Mouse (Mus musculus) forebrain, embryonic 13.5 days (tissue): ENCODE data around the gene Parp11. TPM values are rescaled to one million over a fixed set of nuclear protein-coding genes. Genes with fewer than 3 reads are reported as not detected.
A peak's percentile ranks its signal among the peaks of the same experiment; 100 is the strongest.

ENCODE experiments used
- ATAC-seq: fragments of 200-750 bp; cut with Nextera tagmentation; 2 replicates; pipeline ENCODE4 v1.8.0; 2017
- H3K27ac ChIP-seq: fragments of 300-500 bp; sonication (generic); 2 replicates; pipeline ENCODE4 v1.5.1; 2015; ENCODE audit warnings: inconsistent platforms, mild to moderate bottlenecking, moderate library complexity
- H3K27me3 ChIP-seq: fragments of 300-500 bp; sonication (generic); 2 replicates; pipeline ENCODE4 v1.6.1; 2015; ENCODE audit warnings: mild to moderate bottlenecking, inconsistent platforms
- H3K36me3 ChIP-seq: fragments of 300-500 bp; sonication (generic); 2 replicates; pipeline ENCODE4 v1.6.1; 2015; ENCODE audit warnings: mild to moderate bottlenecking, inconsistent platforms; ENCODE audit not compliant: poor library complexity, severe bottlenecking
- H3K4me1 ChIP-seq: fragments of 300-500 bp; sonication (generic); 2 replicates; pipeline ENCODE4 v1.6.1; 2015; ENCODE audit warnings: inconsistent platforms
- H3K4me2 ChIP-seq: fragments of 300-500 bp; sonication (generic); 2 replicates; pipeline ENCODE4 v1.6.1; 2015; ENCODE audit warnings: inconsistent platforms, mild to moderate bottlenecking, moderate library complexity
- H3K4me3 ChIP-seq: fragments of 300-500 bp; sonication (generic); 2 replicates; pipeline ENCODE4 v1.5.1; 2015; ENCODE audit warnings: mild to moderate bottlenecking, inconsistent platforms
- H3K9ac ChIP-seq: fragments of 300-500 bp; sonication (generic); 2 replicates; pipeline ENCODE4 v1.6.1; 2015; ENCODE audit warnings: mild to moderate bottlenecking, inconsistent platforms
- H3K9me3 ChIP-seq: fragments of 300-500 bp; sonication (generic); replicated peaks from 2 replicates; pipeline ENCODE4 v1.6.1; 2016; ENCODE audit warnings: inconsistent platforms
- WGBS: fragments of 180-500 bp; shearing (Covaris S2); methylation state at CpG from one replicate; pipeline ENCODE4 v1.1.7; 2015; 5-methylcytosine and 5-hydroxymethylcytosine counted together
- polyA plus RNA-seq: library from polyadenylated mRNA; unstranded; fragments of >200 nt; fragmentation: Nextera tagmentation; extraction: Ambion mirVana; gene quantifications from 2 replicates; pipeline ENCODE4 v1.2.1, GENCODE M21; 2015

Parp11 gene
- polyA plus RNA-seq, 1 experiment from 2014 or later, result 74.4 TPM

GRCm38 (mm10) chr6:127433886-127434647 lies 12.6 kb upstream of the Parp11 start:
- WGBS, result 66% methylated on average over 9 of the region's 9 CpGs
- no peak overlapping the region for H3K27ac ChIP-seq
- no peak overlapping the region for H3K9ac ChIP-seq
- no peaks in the 10 kb centered on the region for H3K9me3 ChIP-seq
- no peaks in the 10 kb centered on the region for H3K4me1 ChIP-seq
- no peaks in the 10 kb centered on the region for H3K27me3 ChIP-seq
- H3K4me2 ChIP-seq, result no peak overlapping the region
- no peak overlapping the region for H3K4me3 ChIP-seq
- H3K36me3 ChIP-seq, result no peaks in the 10 kb centered on the region
- ATAC-seq, result no peak

DNA sequence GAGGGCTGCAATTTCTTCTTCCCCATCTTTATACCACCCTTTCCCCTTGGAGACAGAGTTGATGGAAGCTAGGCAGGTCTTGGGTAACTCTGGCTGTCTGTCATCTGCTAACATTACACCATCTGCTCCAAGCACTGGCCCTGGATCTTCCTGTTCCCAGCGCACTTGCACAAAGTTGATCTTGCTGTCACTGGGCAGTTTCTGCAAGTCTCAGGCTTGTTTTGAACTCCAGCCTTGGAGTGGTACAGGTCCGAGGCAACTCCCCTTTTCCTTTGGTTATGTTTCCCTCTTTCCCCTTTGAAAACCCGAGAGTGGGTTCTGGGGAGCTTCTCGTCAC lies 12.0 kb upstream of the Parp11 start:
- Histone ChIP-seq H3K4me3 (no peak overlapping the region), H3K4me1 (peaks cover 5% of the 10 kb centered on the region)
- 89% methylated on average over 4 of the region's 4 CpGs for WGBS

DNA sequence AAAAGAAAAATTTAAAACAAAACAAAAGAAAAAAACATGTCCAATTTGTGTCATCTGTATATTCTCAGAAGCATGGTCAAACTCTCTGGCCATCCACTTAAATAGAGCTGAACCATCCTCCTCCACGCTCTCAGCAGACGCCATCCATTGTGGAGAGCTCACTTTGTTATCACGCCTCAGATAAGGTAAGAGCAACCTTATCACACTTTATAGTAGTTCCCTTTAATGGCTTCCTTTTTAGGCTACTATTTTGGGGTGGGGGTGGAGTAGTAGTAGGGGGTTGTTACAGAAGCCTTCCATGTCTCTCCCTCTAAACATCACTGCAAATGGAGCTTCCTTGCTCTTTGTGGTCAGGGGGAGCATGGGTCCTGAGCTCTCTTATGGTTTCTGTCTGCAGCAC lies 7.6 kb upstream of the Parp11 start:
- no peak for ATAC-seq
- 96% methylated on average over 3 of the region's 3 CpGs for WGBS
- H3K9me3 ChIP-seq, result no peaks in the 10 kb centered on the region
- H3K27ac ChIP-seq, result no peak overlapping the region
- H3K27me3 ChIP-seq, result no peaks in the 10 kb centered on the region
- H3K9ac ChIP-seq, result no peak overlapping the region
- H3K36me3 ChIP-seq, result no peaks in the 10 kb centered on the region
- no peak overlapping the region for H3K4me3 ChIP-seq
- no peak overlapping the region for H3K4me2 ChIP-seq
- H3K4me1 ChIP-seq, result peaks cover 43% of the 10 kb centered on the region

More for the DNA sequence above, 12.0 kb upstream of the Parp11 start:
- Histone ChIP-seq H3K27me3 (no peaks in the 10 kb centered on the region), H3K4me2 (no peak overlapping the region), H3K9ac (no peak overlapping the region), H3K36me3 (no peaks in the 10 kb centered on the region), H3K9me3 (no peaks in the 10 kb centered on the region), H3K27ac (no peak overlapping the region)
- no peak for ATAC-seq

GRCm38 (mm10) chr6:127439540-127440195 lies 7.0 kb upstream of the Parp11 start:
- peak overlapping the region; percentile 40; the same call in 1 of the 2 replicates for H3K27ac ChIP-seq
- peaks cover 49% of the 10 kb centered on the region for H3K4me1 ChIP-seq
- no peaks in the 10 kb centered on the region for H3K27me3 ChIP-seq
- no peaks in the 10 kb centered on the region for H3K36me3 ChIP-seq
- H3K4me2 ChIP-seq, result 0 out of 2 replicates have a peak overlapping the region, but pooled peaks have one; percentile 57
- no peaks in the 10 kb centered on the region for H3K9me3 ChIP-seq
- ATAC-seq, result peak; percentile 34; the same call in 1 of the 2 replicates
- no peak overlapping the region for H3K4me3 ChIP-seq
- no peak overlapping the region for H3K9ac ChIP-seq
- WGBS, result 73% methylated on average over 5 of the region's 5 CpGs

- Histone ChIP-seq H3K4me3 (no peak overlapping the region), H3K36me3 (no peaks in the 10 kb centered on the region), H3K27ac (peak overlapping the region; percentile 77), H3K4me1 (peaks cover 58% of the 10 kb centered on the region), H3K9ac (peak overlapping the region; percentile 50), H3K4me2 (peak overlapping the region; percentile 57), H3K27me3 (no peaks in the 10 kb centered on the region), H3K9me3 (no peaks in the 10 kb centered on the region)
- WGBS, result 24% methylated on average over 14 of the region's 14 CpGs
- peak; percentile 91 for ATAC-seq
Observed at GRCm38 (mm10) chr6:127440416-127441104, 6.1 kb upstream of the Parp11 start.

- no peak for ATAC-seq
- Histone ChIP-seq H3K9ac (no peak overlapping the region), H3K9me3 (no peaks in the 10 kb centered on the region), H3K27ac (no peak overlapping the region), H3K4me1 (peaks cover 72% of the 10 kb centered on the region), H3K4me3 (no peak overlapping the region), H3K27me3 (no peaks in the 10 kb centered on the region), H3K36me3 (no peaks in the 10 kb centered on the region), H3K4me2 (no peak overlapping the region)
- 55% methylated on average over 4 of the region's 4 CpGs for WGBS
Observed at GRCm38 (mm10) chr6:127442584-127442983, 4.1 kb upstream of the Parp11 start.

DNA sequence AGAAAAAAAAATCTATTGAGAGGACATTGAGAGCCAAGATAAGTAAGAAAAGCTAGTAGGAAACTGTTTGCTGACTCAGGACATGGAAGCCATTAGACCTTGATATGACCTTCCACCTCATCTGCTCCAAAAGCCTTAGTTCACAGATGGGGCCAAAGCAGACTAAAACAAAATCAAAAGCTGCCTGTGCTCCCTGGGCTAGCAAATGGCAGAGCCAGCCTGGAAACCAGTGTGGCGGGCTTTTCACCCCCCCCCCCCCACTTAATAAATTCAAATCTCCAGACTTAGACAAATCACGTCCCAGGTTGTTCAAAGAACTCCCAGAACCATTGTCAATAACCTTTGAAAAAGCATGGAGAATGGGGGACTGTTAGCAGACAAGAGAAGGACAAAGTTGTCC lies 2.7 kb upstream of the Parp11 start:
- Histone ChIP-seq H3K9me3 (no peaks in the 10 kb centered on the region), H3K4me1 (peaks cover 85% of the 10 kb centered on the region), H3K36me3 (no peaks in the 10 kb centered on the region), H3K4me2 (no peak overlapping the region), H3K27ac (peak overlapping the region; percentile 57), H3K9ac (no peak overlapping the region), H3K4me3 (no peak overlapping the region), H3K27me3 (no peaks in the 10 kb centered on the region)
- WGBS, result 3% methylated on average over 2 of the region's 2 CpGs
- ATAC-seq, result 0 out of 2 replicates have a peak, but pooled peaks have one; percentile 26

DNA sequence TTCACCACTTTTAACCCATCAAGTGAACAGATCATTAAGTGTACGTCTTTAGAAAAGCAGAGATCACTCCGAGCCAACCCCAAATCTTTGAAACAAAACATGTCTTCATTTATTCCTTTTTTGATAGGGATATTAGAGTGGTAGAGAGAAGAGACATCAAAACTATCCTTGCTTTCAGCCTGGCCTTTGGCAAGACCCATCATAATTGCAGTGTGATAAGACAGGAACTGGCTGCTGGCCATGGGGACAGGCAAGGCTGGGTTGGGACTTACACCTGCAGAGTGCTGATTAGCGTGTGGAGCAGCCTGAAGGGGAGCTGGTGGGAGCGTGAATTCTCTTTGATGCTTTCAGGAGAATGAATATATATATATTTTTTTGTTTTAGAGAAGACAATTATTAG lies 2.2 kb upstream of the Parp11 start:
- H3K27me3 ChIP-seq, result no peaks in the 10 kb centered on the region
- peak overlapping the region; percentile 49; the same call in 1 of the 2 replicates for H3K27ac ChIP-seq
- H3K9ac ChIP-seq, result no peak overlapping the region
- WGBS, result 28% methylated on average over 4 of the region's 4 CpGs
- H3K4me1 ChIP-seq, result peaks cover 88% of the 10 kb centered on the region
- no peak overlapping the region for H3K4me2 ChIP-seq
- H3K36me3 ChIP-seq, result no peaks in the 10 kb centered on the region
- peak; percentile 46 for ATAC-seq
- H3K9me3 ChIP-seq, result no peaks in the 10 kb centered on the region
- H3K4me3 ChIP-seq, result no peak overlapping the region

- WGBS, result 71% methylated on average over 10 of the region's 10 CpGs
- H3K9ac ChIP-seq, result no peak overlapping the region
- no peaks in the 10 kb centered on the region for H3K27me3 ChIP-seq
- H3K4me3 ChIP-seq, result no peak overlapping the region
- no peak for ATAC-seq
- peaks cover 77% of the 10 kb centered on the region for H3K4me1 ChIP-seq
- no peaks in the 10 kb centered on the region for H3K9me3 ChIP-seq
- H3K4me2 ChIP-seq, result no peak overlapping the region
- H3K27ac ChIP-seq, result peak overlapping the region; percentile 99
- no peaks in the 10 kb centered on the region for H3K36me3 ChIP-seq
Observed at GRCm38 (mm10) chr6:127447686-127448460, 1.2 kb downstream of the Parp11 start.

- Histone ChIP-seq H3K4me3 (no peak overlapping the region), H3K4me1 (peaks cover 67% of the 10 kb centered on the region), H3K9me3 (no peaks in the 10 kb centered on the region), H3K27ac (peak overlapping the region; percentile 99), H3K9ac (no peak overlapping the region), H3K36me3 (no peaks in the 10 kb centered on the region), H3K27me3 (no peaks in the 10 kb centered on the region), H3K4me2 (no peak overlapping the region)
- 34% methylated on average over 2 of the region's 2 CpGs for WGBS
- no peak for ATAC-seq
Observed at GRCm38 (mm10) chr6:127448869-127449268, 2.2 kb downstream of the Parp11 start.

DNA sequence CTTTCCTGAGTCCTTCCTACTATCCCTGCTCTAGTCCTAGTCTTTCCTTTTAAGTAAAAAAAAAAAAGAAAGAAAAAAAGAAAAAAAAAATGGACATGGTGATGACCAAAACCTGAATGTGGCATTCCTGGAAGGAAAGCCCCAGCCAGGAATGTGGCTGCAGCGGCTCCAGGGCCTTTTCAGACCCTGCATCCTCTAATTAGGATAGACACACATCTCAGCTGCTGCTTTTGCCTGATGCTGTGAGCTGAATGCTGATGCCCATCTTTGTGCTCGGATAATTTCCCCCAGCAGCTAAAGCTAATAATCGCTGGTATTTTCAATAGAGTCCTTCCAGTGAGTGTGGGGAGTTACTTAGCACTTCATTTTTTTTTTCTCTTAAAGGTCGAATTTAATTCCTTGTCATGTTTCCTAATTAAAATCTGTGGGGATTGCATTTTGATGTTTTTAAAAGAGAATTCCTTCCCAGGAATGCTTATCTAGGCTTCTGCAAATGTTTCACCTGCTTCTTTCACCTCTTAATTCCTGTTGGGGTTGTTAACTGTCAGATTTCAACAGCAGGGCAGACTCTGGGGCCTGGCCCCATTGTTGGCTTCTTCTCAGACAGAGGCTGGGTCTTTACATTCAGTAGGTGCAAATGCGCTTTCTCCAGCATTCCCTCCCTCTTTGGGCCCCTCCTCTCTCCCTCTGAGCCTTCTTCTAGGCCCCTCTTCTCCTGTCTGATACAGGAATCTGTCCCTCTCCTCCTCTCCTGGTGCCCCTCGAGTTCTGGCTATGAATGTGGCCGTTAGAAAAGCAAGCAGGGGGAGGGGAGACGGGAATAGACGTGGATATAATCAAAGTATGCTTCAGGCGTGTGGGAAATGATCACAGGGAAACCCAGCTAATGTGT lies 3.1 kb downstream of the Parp11 start:
- H3K9me3 ChIP-seq, result no peaks in the 10 kb centered on the region
- H3K27ac ChIP-seq, result peak overlapping the region; percentile 99
- ATAC-seq, result peak; percentile 59
- peaks cover 64% of the 10 kb centered on the region for H3K4me1 ChIP-seq
- peak overlapping the region; percentile 54 for H3K9ac ChIP-seq
- peak overlapping the region; percentile 42 for H3K4me2 ChIP-seq
- 2% methylated on average over 10 of the region's 10 CpGs for WGBS
- no peaks in the 10 kb centered on the region for H3K36me3 ChIP-seq
- H3K4me3 ChIP-seq, result no peak overlapping the region
- H3K27me3 ChIP-seq, result no peaks in the 10 kb centered on the region
